Mouse (Mus musculus) retina, embryonic 14.5 days (tissue): ENCODE measurements around the gene Apoh.
A peak's percentile ranks its signal among the peaks of the same experiment; 100 is the strongest.

Experiments
- DNase-seq: peaks from one replicate; pipeline ENCODE4 v3.0.0-alpha.2; 2015; ENCODE audit warnings: low spot score

Apoh gene

GRCm38 (mm10) chr11:108333583-108334379 lies 9.4 kb upstream of the Apoh start:
- DNase-seq, result no peak

- DNase-seq, result no peak
These were observed 8.5 kb upstream of the Apoh start for GRCm38 (mm10) chr11:108334658-108335057.

GRCm38 (mm10) chr11:108335536-108335935 lies 7.6 kb upstream of the Apoh start:
- DNase-seq, result no peak

GRCm38 (mm10) chr11:108336445-108336844 lies 6.7 kb upstream of the Apoh start:
- no peak for DNase-seq

- no peak for DNase-seq
These were observed 2.9 kb upstream of the Apoh start for GRCm38 (mm10) chr11:108340293-108340692.

GRCm38 (mm10) chr11:108341783-108342182 lies 1.4 kb upstream of the Apoh start:
- no peak for DNase-seq

- DNase-seq, result peak; percentile 96
These were observed 772 bp downstream of the Apoh start, which contains the start of gene Prkca for GRCm38 (mm10) chr11:108343789-108344462. TSS of gene Prkca (minus strand) at chr11:108343928.

GRCm38 (mm10) chr11:108344759-108345158 lies 1.6 kb downstream of the Apoh start:
- DNase-seq, result no peak

- no peak for DNase-seq
These were observed 2.2 kb downstream of the Apoh start for GRCm38 (mm10) chr11:108345321-108345720.

- DNase-seq, result no peak
These were observed 7.6 kb downstream of the Apoh start for GRCm38 (mm10) chr11:108350799-108351198.

GRCm38 (mm10) chr11:108352842-108353388 lies 9.8 kb downstream of the Apoh start:
- DNase-seq, result no peak

GRCm38 (mm10) chr11:108356020-108356419 lies 12.9 kb downstream of the Apoh start:
- no peak for DNase-seq

- no peak for DNase-seq
These were observed 15.8 kb downstream of the Apoh start for GRCm38 (mm10) chr11:108358911-108359310.

- DNase-seq, result no peak
These were observed 17.8 kb downstream of the Apoh start for GRCm38 (mm10) chr11:108360983-108361382.

- DNase-seq, result no peak
These were observed 19.8 kb downstream of the Apoh start for GRCm38 (mm10) chr11:108362965-108363364.

GRCm38 (mm10) chr11:108363991-108364390 lies 20.8 kb downstream of the Apoh start:
- no peak for DNase-seq

- DNase-seq, result no peak
These were observed 21.9 kb downstream of the Apoh start for GRCm38 (mm10) chr11:108364945-108365589.

GRCm38 (mm10) chr11:108365600-108365999 lies 22.4 kb downstream of the Apoh start:
- no peak for DNase-seq

- DNase-seq, result no peak
These were observed 23.9 kb downstream of the Apoh start for GRCm38 (mm10) chr11:108367046-108367445.

- no peak for DNase-seq
These were observed 33.7 kb downstream of the Apoh start for GRCm38 (mm10) chr11:108376815-108377214.

GRCm38 (mm10) chr11:108377680-108378362 lies 34.7 kb downstream of the Apoh start:
- DNase-seq, result peak; percentile 92

GRCm38 (mm10) chr11:108378363-108378751 lies 35.2 kb downstream of the Apoh start:
- no peak for DNase-seq
